Mouse (Mus musculus) CH12.LX (cell line): ENCODE results near the gene Pik3cg.

Experiments
- CTCF ChIP-seq, 2 experiments: IDR thresholded peaks in 1 of 2; conservative IDR thresholded peaks in 1 of 2; 2 replicates each; pipeline ENCODE4 v1.5.1; 2011 to 2012; ENCODE audit warnings: low read depth in 2 of 2, low read length in 2 of 2, improper control_type of control experiment in 1 of 2, inconsistent platforms in 1 of 2, mild to moderate bottlenecking in 1 of 2, moderate library complexity in 1 of 2
- EP300 ChIP-seq: IDR thresholded peaks from 2 replicates; pipeline ENCODE4 v1.6.1; 2011; ENCODE audit warnings: low read length, improper control_type of control experiment
- POLR2AphosphoS2 ChIP-seq: IDR thresholded peaks from 2 replicates; pipeline ENCODE4 v1.6.1; 2011; ENCODE audit warnings: low read depth, low read length, improper control_type of control experiment

- no peak for TF ChIP-seq CTCF (conservative IDR thresholded peaks at IDR 0.05 in 1 of 2, IDR thresholded peaks at IDR 0.05 in 1 of 2; ENCODE audit: low read depth in 2 of 2, low read length in 2 of 2)
- TF ChIP-seq POLR2AphosphoS2, result no peak
- peak; percentile 98 for TF ChIP-seq EP300
Measured at GRCm38 (mm10) chr12:32163706-32164105, 44.8 kb downstream of the Pik3cg start.
